Mouse (Mus musculus): ENCODE data around the gene Ralgds.

- TF ChIP-seq POLR2A (IDR thresholded peaks at IDR 0.05; ENCODE audit: insufficient read length, low read depth) (no peak), USF1 (IDR thresholded peaks at IDR 0.05; ENCODE audit: low read depth) (no peak), MYOG (IDR thresholded peaks at IDR 0.05; ENCODE audit: control insufficient read depth in 1 of 3, insufficient read depth in 1 of 3, insufficient read length in 2 of 3, low read depth in 2 of 3) (no peak), SRF (IDR thresholded peaks at IDR 0.05; ENCODE audit: control insufficient read depth, insufficient read length, low read depth) (no peak), MAX (IDR thresholded peaks at IDR 0.05; ENCODE audit: low read depth) (no peak), MYOD1 (IDR thresholded peaks at IDR 0.05; ENCODE audit: control insufficient read depth in 1 of 3, insufficient read length in 2 of 3, low read depth in 2 of 3) (peak in 2 of 3 experiments; percentile 11 to 78), POLR2AphosphoS2 (IDR thresholded peaks at IDR 0.05; ENCODE audit: insufficient read length, low read depth) (no peak)
Measured at GRCm38 (mm10) chr2:28599569-28599900, 86.6 kb downstream of the Ralgds start.

All from myocyte (in vitro differentiated cells).